Mouse (Mus musculus) retina, postnatal 1 day (tissue): Measurements from ENCODE around the gene Pip4p1.

Source experiments
- DNase-seq: peaks from one replicate; pipeline ENCODE4 v3.0.0-alpha.2; 2012

The Pip4p1 gene

GRCm38 (mm10) chr14:50892091-50892490 is 38.6 kb downstream of the Pip4p1 start:
- no peak for DNase-seq

- no peak for DNase-seq
These were observed 39.0 kb downstream of the Pip4p1 start for GRCm38 (mm10) chr14:50891621-50892020.

DNA sequence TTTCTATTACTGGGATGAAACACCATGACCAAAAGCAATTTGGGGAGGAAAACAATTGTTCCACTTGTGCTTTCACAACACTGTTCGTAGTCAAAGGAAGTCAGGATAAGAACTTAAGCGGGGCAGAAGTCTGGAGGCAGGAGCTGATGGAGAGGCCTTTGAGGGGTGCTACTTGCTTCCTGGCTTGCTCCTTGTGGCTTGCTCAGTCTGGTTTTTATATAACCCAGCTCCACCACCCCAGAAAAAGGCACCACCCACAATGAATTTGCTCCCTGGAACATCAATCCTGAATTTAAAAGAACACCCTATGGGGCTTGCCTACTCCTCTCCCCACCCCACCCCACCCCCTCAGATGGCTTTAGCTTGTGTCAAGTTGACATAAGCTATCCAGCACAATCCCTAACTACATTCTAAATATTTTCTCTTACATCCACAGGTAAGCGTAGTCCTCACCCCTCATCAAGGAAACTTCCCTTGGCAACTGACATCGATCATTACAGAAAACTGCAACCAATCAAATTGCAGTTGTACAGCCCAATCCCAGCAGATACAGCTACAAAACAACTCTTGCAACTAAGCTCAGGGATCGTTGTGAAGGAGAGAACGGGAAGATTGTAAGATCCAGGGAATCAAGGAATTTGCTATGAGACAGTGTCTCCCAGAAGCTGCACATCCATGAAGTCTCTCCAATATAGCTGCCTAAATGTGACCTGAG is 54.3 kb downstream of the Pip4p1 start:
- no peak for DNase-seq
